Mouse (Mus musculus): Measurements from ENCODE around the gene Zfhx3. TPM values are rescaled to one million over a fixed set of nuclear protein-coding genes. Genes with fewer than 3 reads are reported as not detected.
A peak's percentile ranks its signal among the peaks of the same experiment; 100 is the strongest.

The Zfhx3 gene
- polyA plus RNA-seq, 1 experiment from 2014 or later, result 3.3 TPM

GRCm38 (mm10) chr8:108535121-108535876 lies 592.9 kb downstream of the Zfhx3 start:
- no peaks in the 10 kb centered on the region for H3K9me3 ChIP-seq (replicated peaks; ENCODE audit: control insufficient read depth, low read length)
- peaks cover 7% of the 10 kb centered on the region; the same call in 1 of the 2 replicates for H3K27me3 ChIP-seq (ENCODE audit: control insufficient read depth, insufficient read depth, low read length)
- no peak overlapping the region for H3K4me2 ChIP-seq (ENCODE audit: low read depth, low read length)
- H3K4me3 ChIP-seq (ENCODE audit: low read length), result no peak overlapping the region
- no peak overlapping the region for H3K9ac ChIP-seq (ENCODE audit: low read length)
- H3K27ac ChIP-seq (ENCODE audit: low read length), result no peak overlapping the region
- H3K36me3 ChIP-seq (ENCODE audit: control insufficient read depth, insufficient read depth), result no peaks in the 10 kb centered on the region
- no peak for ATAC-seq (replicated peaks; ENCODE audit: extremely low read depth, insufficient read depth, low FRiP score)
- no peaks in the 10 kb centered on the region for H3K4me1 ChIP-seq (ENCODE audit: control insufficient read depth, insufficient read depth, low read length)
- WGBS, result 77% methylated on average over 16 of the region's 16 CpGs

GRCm38 (mm10) chr8:108536186-108536585 lies 593.7 kb downstream of the Zfhx3 start:
- ATAC-seq (replicated peaks; ENCODE audit: extremely low read depth, insufficient read depth, low FRiP score), result no peak
- Histone ChIP-seq H3K27me3 (ENCODE audit: control insufficient read depth, insufficient read depth, low read length) (peaks cover 7% of the 10 kb centered on the region; the same call in 1 of the 2 replicates), H3K27ac (ENCODE audit: low read length) (no peak overlapping the region), H3K9ac (ENCODE audit: low read length) (no peak overlapping the region), H3K4me3 (ENCODE audit: low read length) (no peak overlapping the region), H3K9me3 (replicated peaks; ENCODE audit: control insufficient read depth, low read length) (no peaks in the 10 kb centered on the region), H3K36me3 (ENCODE audit: control insufficient read depth, insufficient read depth) (no peaks in the 10 kb centered on the region), H3K4me2 (ENCODE audit: low read depth, low read length) (no peak overlapping the region), H3K4me1 (ENCODE audit: control insufficient read depth, insufficient read depth, low read length) (no peaks in the 10 kb centered on the region)
- 74% methylated on average over 7 of the region's 7 CpGs for WGBS

- ATAC-seq (replicated peaks; ENCODE audit: extremely low read depth, insufficient read depth, low FRiP score), result no peak
- peaks cover 7% of the 10 kb centered on the region; the same call in 1 of the 2 replicates for H3K27me3 ChIP-seq (ENCODE audit: control insufficient read depth, insufficient read depth, low read length)
- H3K9me3 ChIP-seq (replicated peaks; ENCODE audit: control insufficient read depth, low read length), result no peaks in the 10 kb centered on the region
- 78% methylated on average over 15 of the region's 15 CpGs for WGBS
- H3K36me3 ChIP-seq (ENCODE audit: control insufficient read depth, insufficient read depth), result no peaks in the 10 kb centered on the region
- H3K4me2 ChIP-seq (ENCODE audit: low read depth, low read length), result no peak overlapping the region
- H3K4me1 ChIP-seq (ENCODE audit: control insufficient read depth, insufficient read depth, low read length), result no peaks in the 10 kb centered on the region
- no peak overlapping the region for H3K27ac ChIP-seq (ENCODE audit: low read length)
- H3K4me3 ChIP-seq (ENCODE audit: low read length), result no peak overlapping the region
- no peak overlapping the region for H3K9ac ChIP-seq (ENCODE audit: low read length)
These were observed 594.5 kb downstream of the Zfhx3 start for GRCm38 (mm10) chr8:108536911-108537351.

- 63% methylated on average over 25 of the region's 25 CpGs for WGBS
- Histone ChIP-seq H3K9ac (ENCODE audit: low read length) (no peak overlapping the region), H3K4me3 (ENCODE audit: low read length) (no peak overlapping the region), H3K27ac (ENCODE audit: low read length) (no peak overlapping the region), H3K4me2 (ENCODE audit: low read depth, low read length) (peak overlapping the region; percentile 26; the same call in 1 of the 2 replicates), H3K9me3 (replicated peaks; ENCODE audit: control insufficient read depth, low read length) (no peaks in the 10 kb centered on the region), H3K36me3 (ENCODE audit: control insufficient read depth, insufficient read depth) (no peaks in the 10 kb centered on the region), H3K27me3 (ENCODE audit: control insufficient read depth, insufficient read depth, low read length) (peaks cover 7% of the 10 kb centered on the region; the same call in 1 of the 2 replicates), H3K4me1 (ENCODE audit: control insufficient read depth, insufficient read depth, low read length) (no peaks in the 10 kb centered on the region)
- ATAC-seq (replicated peaks; ENCODE audit: extremely low read depth, insufficient read depth, low FRiP score), result no peak
These were observed 595.5 kb downstream of the Zfhx3 start for GRCm38 (mm10) chr8:108537686-108538551.

GRCm38 (mm10) chr8:108538929-108539555 lies 596.6 kb downstream of the Zfhx3 start:
- ATAC-seq (replicated peaks; ENCODE audit: extremely low read depth, insufficient read depth, low FRiP score), result no peak
- Histone ChIP-seq H3K9me3 (replicated peaks; ENCODE audit: control insufficient read depth, low read length) (no peaks in the 10 kb centered on the region), H3K36me3 (ENCODE audit: control insufficient read depth, insufficient read depth) (no peaks in the 10 kb centered on the region), H3K4me2 (ENCODE audit: low read depth, low read length) (no peak overlapping the region), H3K4me1 (ENCODE audit: control insufficient read depth, insufficient read depth, low read length) (no peaks in the 10 kb centered on the region), H3K27ac (ENCODE audit: low read length) (no peak overlapping the region), H3K9ac (ENCODE audit: low read length) (no peak overlapping the region), H3K4me3 (ENCODE audit: low read length) (no peak overlapping the region), H3K27me3 (ENCODE audit: control insufficient read depth, insufficient read depth, low read length) (peaks cover 7% of the 10 kb centered on the region; the same call in 1 of the 2 replicates)
- 30% methylated on average over 8 of the region's 8 CpGs for WGBS

- H3K4me2 ChIP-seq (ENCODE audit: low read depth, low read length), result no peak overlapping the region
- H3K27ac ChIP-seq (ENCODE audit: low read length), result no peak overlapping the region
- H3K36me3 ChIP-seq (ENCODE audit: control insufficient read depth, insufficient read depth), result no peaks in the 10 kb centered on the region
- no peaks in the 10 kb centered on the region for H3K9me3 ChIP-seq (replicated peaks; ENCODE audit: control insufficient read depth, low read length)
- H3K27me3 ChIP-seq (ENCODE audit: control insufficient read depth, insufficient read depth, low read length), result no peaks in the 10 kb centered on the region
- ATAC-seq (replicated peaks; ENCODE audit: extremely low read depth, insufficient read depth, low FRiP score), result no peak
- 66% methylated on average over 8 of the region's 8 CpGs for WGBS
- no peak overlapping the region for H3K4me3 ChIP-seq (ENCODE audit: low read length)
- H3K9ac ChIP-seq (ENCODE audit: low read length), result no peak overlapping the region
- H3K4me1 ChIP-seq (ENCODE audit: control insufficient read depth, insufficient read depth, low read length), result no peaks in the 10 kb centered on the region
These were observed 610.1 kb downstream of the Zfhx3 start for GRCm38 (mm10) chr8:108552518-108552917.

- ATAC-seq (replicated peaks; ENCODE audit: extremely low read depth, insufficient read depth, low FRiP score), result no peak
- Histone ChIP-seq H3K4me1 (ENCODE audit: control insufficient read depth, insufficient read depth, low read length) (no peaks in the 10 kb centered on the region), H3K4me2 (ENCODE audit: low read depth, low read length) (no peak overlapping the region), H3K27me3 (ENCODE audit: control insufficient read depth, insufficient read depth, low read length) (no peaks in the 10 kb centered on the region), H3K9ac (ENCODE audit: low read length) (no peak overlapping the region), H3K4me3 (ENCODE audit: low read length) (no peak overlapping the region), H3K36me3 (ENCODE audit: control insufficient read depth, insufficient read depth) (no peaks in the 10 kb centered on the region), H3K27ac (ENCODE audit: low read length) (no peak overlapping the region), H3K9me3 (replicated peaks; ENCODE audit: control insufficient read depth, low read length) (no peaks in the 10 kb centered on the region)
- 76% methylated on average over 11 of the region's 11 CpGs for WGBS
These were observed 611.5 kb downstream of the Zfhx3 start for GRCm38 (mm10) chr8:108553808-108554577.

GRCm38 (mm10) chr8:108554578-108555245 lies 612.3 kb downstream of the Zfhx3 start:
- Histone ChIP-seq H3K27me3 (ENCODE audit: control insufficient read depth, insufficient read depth, low read length) (no peaks in the 10 kb centered on the region), H3K9me3 (replicated peaks; ENCODE audit: control insufficient read depth, low read length) (no peaks in the 10 kb centered on the region)

More at GRCm38 (mm10) chr8:108554578-108555245, 612.3 kb downstream of the Zfhx3 start:
- no peak for ATAC-seq (replicated peaks; ENCODE audit: extremely low read depth, insufficient read depth, low FRiP score)
- no peak overlapping the region for H3K4me2 ChIP-seq (ENCODE audit: low read depth, low read length)
- 80% methylated on average over 12 of the region's 12 CpGs for WGBS
- no peak overlapping the region for H3K9ac ChIP-seq (ENCODE audit: low read length)
- no peaks in the 10 kb centered on the region for H3K36me3 ChIP-seq (ENCODE audit: control insufficient read depth, insufficient read depth)
- no peaks in the 10 kb centered on the region for H3K4me1 ChIP-seq (ENCODE audit: control insufficient read depth, insufficient read depth, low read length)
- no peak overlapping the region for H3K4me3 ChIP-seq (ENCODE audit: low read length)
- no peak overlapping the region for H3K27ac ChIP-seq (ENCODE audit: low read length)

Data from heart, embryonic 16.5 days (tissue).